Mouse (Mus musculus) embryonic facial prominence, embryonic 12.5 days (tissue): ENCODE results near the gene Ror2. TPM values are rescaled to one million over a fixed set of nuclear protein-coding genes. Genes with fewer than 3 reads are reported as not detected.

ENCODE experiments used
- ATAC-seq: fragments of 200-750 bp; cut with Nextera tagmentation; 2 replicates; pipeline ENCODE4 v1.8.0; 2017; ENCODE audit not compliant: insufficient number of reproducible peaks, insufficient read depth, low FRiP score, low TSS enrichment
- H3K27ac ChIP-seq: fragments of 300-500 bp; sonication (generic); 2 replicates; pipeline ENCODE4 v1.5.1; 2016; ENCODE audit warnings: mild to moderate bottlenecking
- H3K27me3 ChIP-seq: fragments of 300-500 bp; sonication (generic); 2 replicates; pipeline ENCODE4 v1.6.1; 2016; ENCODE audit warnings: mild to moderate bottlenecking, moderate library complexity
- H3K36me3 ChIP-seq: fragments of 300-500 bp; sonication (generic); 2 replicates; pipeline ENCODE4 v1.6.1; 2016; ENCODE audit warnings: mild to moderate bottlenecking
- H3K4me1 ChIP-seq: fragments of 300-500 bp; sonication (generic); 2 replicates; pipeline ENCODE4 v1.6.1; 2016
- H3K4me2 ChIP-seq: fragments of 300-500 bp; sonication (generic); replicated peaks from 2 replicates; pipeline ENCODE4 v1.6.1; 2016; ENCODE audit warnings: mild to moderate bottlenecking, moderate library complexity
- H3K4me3 ChIP-seq: fragments of 300-500 bp; sonication (generic); 2 replicates; pipeline ENCODE4 v1.5.1; 2016; ENCODE audit warnings: mild to moderate bottlenecking
- H3K9ac ChIP-seq: fragments of 300-500 bp; sonication (generic); 2 replicates; pipeline ENCODE4 v1.6.1; 2016; ENCODE audit warnings: mild to moderate bottlenecking, moderate library complexity
- H3K9me3 ChIP-seq: fragments of 300-500 bp; sonication (generic); 2 replicates; pipeline ENCODE4 v1.6.1; 2016; ENCODE audit warnings: mild to moderate bottlenecking, moderate library complexity
- WGBS: fragments of 180-500 bp; shearing (Covaris S2); methylation state at CpG from one replicate; pipeline ENCODE4 v1.1.7; 2016; 5-methylcytosine and 5-hydroxymethylcytosine counted together
- polyA plus RNA-seq: library from polyadenylated mRNA; unstranded; fragments of >200 nt; fragmentation: Nextera tagmentation; extraction: Ambion mirVana; gene quantifications from 2 replicates; pipeline ENCODE4 v1.2.1, GENCODE M21; 2016

The Ror2 gene
- polyA plus RNA-seq, 1 experiment from 2014 or later = 42.0 TPM

DNA sequence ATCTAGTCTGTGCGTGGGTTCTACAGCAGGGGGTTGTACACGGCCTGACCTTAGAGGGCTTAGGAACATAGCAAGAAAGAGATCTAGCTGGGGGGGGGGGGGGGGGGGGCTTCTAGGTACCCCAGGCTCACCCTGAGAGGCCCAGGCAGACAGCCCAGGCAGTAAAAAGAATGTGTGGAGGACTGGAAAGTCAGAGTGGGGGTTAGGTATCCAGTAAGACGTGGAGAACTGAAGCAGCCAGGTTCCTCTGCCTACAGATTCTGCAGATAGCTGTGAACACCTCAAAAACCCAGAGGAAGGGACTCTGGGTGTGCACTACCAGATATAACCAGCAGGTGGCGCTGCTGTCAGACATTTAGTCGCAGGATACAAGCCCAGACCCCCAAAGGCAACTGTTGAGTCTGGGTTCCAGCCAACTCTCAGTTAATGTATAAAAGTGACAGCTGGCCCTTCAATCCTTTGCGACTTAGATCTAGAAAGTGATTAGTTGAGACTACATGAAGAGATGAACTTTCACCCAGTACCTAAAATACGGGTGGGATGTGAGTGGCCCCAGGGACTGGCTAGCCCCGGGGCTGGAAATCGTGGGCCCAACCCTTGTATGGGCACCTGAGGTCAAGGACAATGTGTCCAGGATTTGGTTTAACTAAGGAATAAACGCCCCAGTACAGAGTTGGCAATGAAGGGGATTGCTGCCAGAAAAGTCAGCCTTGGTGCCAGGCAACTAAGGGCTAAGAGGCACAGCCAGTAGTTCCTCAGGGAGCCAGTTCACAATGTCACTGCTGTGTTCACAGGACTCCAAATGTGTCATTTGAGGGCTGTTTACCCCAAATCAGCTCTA, 166.1 kb downstream of the Ror2 start:
- no peak for ATAC-seq
- no peak overlapping the region for H3K4me3 ChIP-seq
- 28% methylated on average over 10 of the region's 10 CpGs for WGBS
- H3K4me1 ChIP-seq = peaks cover 18% of the 10 kb centered on the region
- no peaks in the 10 kb centered on the region for H3K9me3 ChIP-seq
- H3K27me3 ChIP-seq = no peaks in the 10 kb centered on the region
- no peak overlapping the region for H3K9ac ChIP-seq
- peaks cover 29% of the 10 kb centered on the region for H3K36me3 ChIP-seq
- H3K4me2 ChIP-seq = no peak overlapping the region
- H3K27ac ChIP-seq = no peak overlapping the region

DNA sequence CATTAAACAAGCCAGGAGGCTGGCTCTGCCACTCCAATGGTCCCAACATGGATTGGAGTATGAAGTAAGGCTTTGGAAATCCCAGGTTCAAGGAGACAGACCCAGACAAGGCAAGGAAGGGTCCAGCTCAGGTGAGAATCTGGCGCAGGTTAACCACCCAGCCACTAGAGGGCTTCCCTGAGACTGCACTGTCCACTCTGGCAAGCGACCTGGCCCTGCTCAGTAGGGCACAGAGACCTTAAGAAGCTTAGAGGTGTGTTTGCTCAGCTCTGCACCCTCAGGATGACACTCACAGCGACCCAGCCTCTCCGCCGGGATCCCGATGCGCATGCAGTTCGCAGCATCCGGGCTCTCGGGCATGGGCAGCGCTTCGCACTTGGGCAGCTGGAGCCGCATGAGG, 167.5 kb downstream of the Ror2 start:
- H3K4me2 ChIP-seq = no peak overlapping the region
- peaks cover 29% of the 10 kb centered on the region for H3K36me3 ChIP-seq
- no peak overlapping the region for H3K4me3 ChIP-seq
- no peak overlapping the region for H3K9ac ChIP-seq
- peaks cover 18% of the 10 kb centered on the region for H3K4me1 ChIP-seq
- no peaks in the 10 kb centered on the region for H3K9me3 ChIP-seq
- H3K27me3 ChIP-seq = no peaks in the 10 kb centered on the region
- no peak for ATAC-seq
- WGBS = 83% methylated on average over 13 of the region's 13 CpGs
- H3K27ac ChIP-seq = no peak overlapping the region

DNA sequence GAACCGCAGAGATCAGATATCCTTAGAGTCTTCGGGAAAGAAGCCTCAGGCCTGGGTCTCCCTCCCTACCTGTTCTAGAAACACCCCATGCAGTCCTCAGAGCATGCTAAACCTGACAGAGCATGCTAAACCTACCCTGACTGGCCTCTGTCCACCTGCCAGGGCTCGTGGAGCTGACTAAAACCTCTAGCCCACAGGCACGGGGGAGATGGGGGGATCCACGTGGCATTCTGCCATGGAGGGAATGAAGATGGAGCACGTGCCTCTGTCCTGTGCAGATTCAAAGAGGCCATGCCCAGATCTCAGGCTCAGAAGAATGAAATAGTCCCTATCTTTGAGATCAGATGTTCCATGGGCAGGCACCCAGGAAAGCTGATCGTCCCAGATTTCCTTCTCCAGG, 168.0 kb downstream of the Ror2 start:
- H3K9ac ChIP-seq = no peak overlapping the region
- no peaks in the 10 kb centered on the region for H3K27me3 ChIP-seq
- WGBS = 92% methylated on average over 7 of the region's 7 CpGs
- H3K27ac ChIP-seq = no peak overlapping the region
- H3K36me3 ChIP-seq = peaks cover 30% of the 10 kb centered on the region
- no peak for ATAC-seq
- H3K4me1 ChIP-seq = peaks cover 18% of the 10 kb centered on the region
- no peak overlapping the region for H3K4me2 ChIP-seq
- H3K4me3 ChIP-seq = no peak overlapping the region
- H3K9me3 ChIP-seq = no peaks in the 10 kb centered on the region

DNA sequence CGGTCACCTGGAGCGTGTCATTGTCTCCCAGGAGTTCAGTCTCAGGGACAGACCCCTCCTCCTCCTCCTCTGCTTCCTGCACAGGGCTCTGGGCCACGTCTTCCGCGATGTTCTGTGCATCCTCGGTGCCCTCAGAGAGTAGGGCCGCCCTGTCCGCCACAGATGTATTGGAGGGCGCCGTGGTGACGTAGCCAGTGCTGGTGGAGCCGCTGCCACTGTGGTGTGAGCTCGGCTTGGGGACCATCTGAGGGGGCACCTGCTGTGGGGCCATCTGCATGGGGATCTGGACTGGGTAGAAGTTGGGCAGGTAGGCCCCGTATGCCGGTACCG, 175.7 kb downstream of the Ror2 start:
- ATAC-seq = 0 out of 2 replicates have a peak, but pooled peaks have one; percentile 1
- no peak overlapping the region for H3K4me2 ChIP-seq
- H3K27me3 ChIP-seq = no peaks in the 10 kb centered on the region
- no peak overlapping the region for H3K9ac ChIP-seq
- no peaks in the 10 kb centered on the region for H3K9me3 ChIP-seq
- H3K4me1 ChIP-seq = no peaks in the 10 kb centered on the region
- WGBS = 87% methylated on average over 16 of the region's 16 CpGs
- H3K36me3 ChIP-seq = peaks cover 28% of the 10 kb centered on the region
- no peak overlapping the region for H3K27ac ChIP-seq
- no peak overlapping the region for H3K4me3 ChIP-seq

DNA sequence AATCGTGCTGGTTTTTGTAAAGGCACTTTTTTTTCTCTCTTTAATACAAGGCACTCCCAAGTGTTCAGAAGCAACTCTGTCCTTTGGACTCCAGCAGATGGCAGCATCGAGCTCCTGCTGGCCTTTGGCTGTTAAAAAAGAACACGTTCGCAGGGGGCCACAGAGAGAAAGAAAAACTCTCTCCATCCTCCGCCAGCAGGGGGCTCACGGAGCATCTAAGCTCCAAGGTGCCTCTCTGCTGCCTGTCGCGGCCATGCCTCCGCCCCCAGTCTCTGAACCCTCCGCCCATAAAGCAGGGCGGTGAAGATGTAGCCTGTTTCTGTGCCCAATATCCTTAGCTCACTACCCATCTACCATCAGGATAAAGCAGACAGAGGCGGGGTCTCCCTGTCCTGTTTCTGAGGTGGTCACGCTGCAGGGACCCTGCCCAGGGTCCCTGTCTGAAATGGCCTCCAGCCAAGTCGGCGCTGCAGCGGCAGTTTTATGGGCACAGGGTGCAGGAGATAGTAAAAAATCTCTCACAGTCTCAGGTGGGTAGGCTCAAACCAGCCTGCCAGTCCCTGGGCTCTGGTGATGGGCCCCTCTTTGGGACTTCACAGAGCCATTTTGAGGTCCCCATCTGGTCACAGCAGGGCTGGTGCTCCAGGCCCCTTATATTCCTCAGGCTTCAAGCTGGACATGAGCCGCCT, 176.2 kb downstream of the Ror2 start:
- no peaks in the 10 kb centered on the region for H3K4me1 ChIP-seq
- H3K36me3 ChIP-seq = peaks cover 28% of the 10 kb centered on the region
- no peak overlapping the region for H3K4me2 ChIP-seq
- 25% methylated on average over 17 of the region's 17 CpGs for WGBS
- H3K4me3 ChIP-seq = no peak overlapping the region
- 0 out of 2 replicates have a peak overlapping the region, but pooled peaks have one; percentile 18 for H3K27ac ChIP-seq
- no peaks in the 10 kb centered on the region for H3K27me3 ChIP-seq
- H3K9me3 ChIP-seq = no peaks in the 10 kb centered on the region
- H3K9ac ChIP-seq = no peak overlapping the region
- ATAC-seq = peak; percentile 71; the same call in 1 of the 2 replicates

DNA sequence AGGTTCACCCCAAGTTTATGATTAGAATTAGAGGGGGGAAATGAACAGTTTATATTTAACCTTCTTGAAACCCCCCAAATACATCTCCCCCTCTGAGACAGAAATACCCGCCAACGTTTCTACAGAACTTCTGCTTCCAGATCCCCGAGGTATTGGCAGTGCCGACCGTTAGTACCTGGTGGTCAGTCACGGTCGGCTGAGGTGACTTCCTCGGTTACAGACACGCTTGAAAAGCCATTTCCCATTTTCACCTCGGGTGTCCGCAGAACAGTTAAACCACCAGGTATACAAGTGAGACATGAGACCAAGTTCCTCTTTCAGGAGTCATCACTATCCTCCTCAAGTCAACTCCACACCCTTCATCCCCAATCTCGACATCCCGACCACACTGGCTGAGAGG, 179.2 kb downstream of the Ror2 start:
- H3K9me3 ChIP-seq = no peaks in the 10 kb centered on the region
- H3K4me2 ChIP-seq = no peak overlapping the region
- 85% methylated on average over 13 of the region's 13 CpGs for WGBS
- H3K27ac ChIP-seq = no peak overlapping the region
- no peaks in the 10 kb centered on the region for H3K4me1 ChIP-seq
- no peak overlapping the region for H3K9ac ChIP-seq
- H3K27me3 ChIP-seq = no peaks in the 10 kb centered on the region
- no peak for ATAC-seq
- H3K4me3 ChIP-seq = no peak overlapping the region
- H3K36me3 ChIP-seq = peaks cover 20% of the 10 kb centered on the region

DNA sequence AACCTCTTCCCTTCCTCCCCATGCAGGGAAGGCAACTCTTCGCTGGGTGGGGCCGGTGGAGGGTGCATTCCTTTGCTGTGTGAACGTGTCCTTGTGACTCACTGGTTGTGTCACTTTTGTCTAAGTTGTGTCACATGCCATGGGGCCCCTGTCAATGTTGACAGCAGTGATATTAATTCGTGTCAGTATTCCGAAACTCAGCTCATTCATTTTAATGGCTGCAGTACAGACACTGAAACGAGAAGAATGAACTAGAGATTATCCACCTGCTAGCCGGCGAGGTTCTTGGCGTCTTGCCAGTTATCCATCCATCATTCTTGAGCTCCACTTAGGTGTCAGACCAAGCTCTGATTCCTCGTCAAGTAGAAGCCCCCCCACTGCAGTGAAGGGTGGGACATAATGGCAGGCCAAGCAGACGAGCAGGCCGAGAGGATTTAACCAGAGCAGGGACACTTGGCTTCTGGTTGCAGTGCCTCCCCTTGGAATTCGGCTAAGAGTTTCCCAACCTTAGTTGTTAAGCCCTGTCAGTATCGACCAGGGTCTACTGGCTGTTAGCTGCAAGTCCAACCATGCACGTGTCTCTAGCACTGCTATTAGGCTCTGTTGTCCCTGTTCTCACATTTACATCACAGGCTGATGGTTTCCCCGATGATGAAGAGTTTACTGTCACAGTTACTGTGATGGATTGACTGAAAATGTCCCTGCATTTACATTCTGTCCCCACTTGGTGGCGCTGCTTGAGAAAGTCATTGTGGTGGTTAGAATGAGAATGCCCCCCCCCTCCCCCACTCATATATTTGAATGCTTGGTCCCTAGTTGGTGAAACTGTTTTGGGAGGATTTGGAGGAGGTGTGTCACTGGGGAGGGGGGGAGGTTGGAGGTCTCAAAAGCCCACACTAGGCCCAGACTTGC, 185.9 kb downstream of the Ror2 start:
- ATAC-seq = no peak
- WGBS = 61% methylated on average over 17 of the region's 17 CpGs
- H3K36me3 ChIP-seq = no peaks in the 10 kb centered on the region
- no peak overlapping the region for H3K4me3 ChIP-seq
- H3K27me3 ChIP-seq = peaks cover 6% of the 10 kb centered on the region; the same call in 1 of the 2 replicates
- H3K9me3 ChIP-seq = no peaks in the 10 kb centered on the region
- H3K4me2 ChIP-seq = no peak overlapping the region
- no peak overlapping the region for H3K9ac ChIP-seq
- H3K4me1 ChIP-seq = peaks cover 4% of the 10 kb centered on the region; the same call in 1 of the 2 replicates
- H3K27ac ChIP-seq = no peak overlapping the region

DNA sequence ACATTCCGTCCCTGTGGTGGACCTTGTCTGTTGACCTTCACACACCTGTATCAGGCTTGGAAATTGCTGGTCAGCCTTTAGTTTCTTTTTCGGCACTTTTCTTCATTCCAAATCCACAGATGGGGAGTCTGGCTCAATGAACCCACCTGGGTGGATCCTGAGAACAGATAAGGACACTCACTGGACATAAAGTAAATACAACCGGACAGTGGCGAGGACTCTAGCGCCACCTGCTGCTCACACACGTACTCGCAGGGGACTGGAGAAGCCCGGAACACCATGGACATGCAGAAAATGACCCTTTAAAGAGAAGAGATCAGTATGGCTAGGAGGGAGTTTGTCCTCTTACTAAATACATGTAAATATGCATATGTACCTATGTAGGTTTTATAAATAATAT, 189.3 kb downstream of the Ror2 start:
- Histone ChIP-seq H3K9me3 (no peaks in the 10 kb centered on the region), H3K27ac (no peak overlapping the region), H3K9ac (no peak overlapping the region), H3K27me3 (peaks cover 6% of the 10 kb centered on the region; the same call in 1 of the 2 replicates), H3K36me3 (no peaks in the 10 kb centered on the region), H3K4me3 (no peak overlapping the region), H3K4me2 (no peak overlapping the region), H3K4me1 (peaks cover 7% of the 10 kb centered on the region; the same call in 1 of the 2 replicates)
- no peak for ATAC-seq
- WGBS = 22% methylated on average over 8 of the region's 8 CpGs

DNA sequence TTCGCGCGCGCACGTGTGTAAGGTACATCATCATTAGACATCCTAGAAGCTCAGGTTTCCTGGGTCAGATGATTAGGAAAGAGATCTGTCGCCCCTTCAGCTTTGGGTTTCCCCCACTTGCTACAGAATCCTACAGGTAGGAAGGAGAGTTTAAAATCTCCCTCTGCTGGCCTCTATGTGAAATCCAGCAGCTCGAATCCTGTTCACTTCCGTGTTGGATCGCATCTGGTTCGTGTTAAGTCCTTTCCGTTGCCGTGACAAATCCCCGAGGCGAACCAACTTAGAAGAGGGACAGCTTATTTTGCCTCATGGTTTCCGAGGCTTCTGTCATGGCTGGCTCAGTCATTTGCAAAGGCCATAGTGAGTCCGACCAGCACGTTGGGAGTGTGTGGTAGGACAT, 190.7 kb downstream of the Ror2 start:
- Histone ChIP-seq H3K9me3 (no peaks in the 10 kb centered on the region), H3K9ac (no peak overlapping the region), H3K36me3 (no peaks in the 10 kb centered on the region), H3K27ac (no peak overlapping the region), H3K4me1 (peaks cover 3% of the 10 kb centered on the region; the same call in 1 of the 2 replicates), H3K4me3 (no peak overlapping the region), H3K27me3 (peaks cover 6% of the 10 kb centered on the region; the same call in 1 of the 2 replicates), H3K4me2 (no peak overlapping the region)
- 36% methylated on average over 17 of the region's 17 CpGs for WGBS
- ATAC-seq = no peak

DNA sequence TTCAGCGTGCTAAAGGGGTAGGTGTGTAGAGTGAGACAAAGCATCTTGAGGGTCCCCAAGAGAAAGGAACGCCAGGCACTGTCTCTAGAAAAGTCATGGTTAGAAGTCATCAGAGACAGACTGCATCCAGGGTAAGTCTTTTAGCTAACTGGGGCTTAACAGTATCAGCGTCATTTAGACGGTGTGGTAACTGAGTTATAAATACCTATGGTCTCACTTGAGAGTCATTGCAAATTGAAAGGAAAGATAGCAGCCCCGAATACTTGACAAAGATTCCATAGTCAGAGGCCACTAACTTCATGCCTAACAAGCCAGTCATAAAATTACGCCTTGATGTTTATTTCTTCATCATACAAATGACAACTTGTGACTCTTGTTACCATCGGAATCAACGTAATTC, 191.3 kb downstream of the Ror2 start:
- Histone ChIP-seq H3K4me2 (no peak overlapping the region), H3K9me3 (no peaks in the 10 kb centered on the region), H3K27me3 (peaks cover 6% of the 10 kb centered on the region; the same call in 1 of the 2 replicates), H3K9ac (no peak overlapping the region), H3K4me3 (no peak overlapping the region), H3K4me1 (peaks cover 3% of the 10 kb centered on the region; the same call in 1 of the 2 replicates), H3K27ac (no peak overlapping the region), H3K36me3 (no peaks in the 10 kb centered on the region)
- WGBS = 61% methylated on average over 8 of the region's 8 CpGs
- no peak for ATAC-seq

DNA sequence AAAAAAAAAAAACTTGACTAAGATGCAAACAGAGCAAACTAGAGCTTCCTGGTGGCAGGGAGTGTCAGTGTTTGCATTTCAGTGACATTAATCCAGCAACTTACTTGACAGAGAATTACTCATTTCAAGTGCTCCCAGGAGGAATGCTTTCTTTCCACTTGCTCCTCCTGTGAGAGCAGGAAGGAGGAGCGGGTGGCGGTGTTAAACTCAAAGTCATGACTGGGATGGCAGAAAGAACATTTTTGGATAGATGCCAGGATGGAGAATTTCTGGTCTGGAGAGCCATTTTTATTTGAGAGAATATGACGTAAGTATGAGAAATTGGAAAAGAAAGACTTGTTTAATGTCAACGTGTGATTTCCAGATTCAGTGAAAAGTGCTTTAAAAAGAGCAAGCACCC, 192.5 kb downstream of the Ror2 start:
- peaks cover 6% of the 10 kb centered on the region; the same call in 1 of the 2 replicates for H3K27me3 ChIP-seq
- no peaks in the 10 kb centered on the region for H3K9me3 ChIP-seq
- H3K4me3 ChIP-seq = no peak overlapping the region
- WGBS = 59% methylated on average over 4 of the region's 4 CpGs
- H3K4me1 ChIP-seq = peaks cover 7% of the 10 kb centered on the region
- no peak overlapping the region for H3K9ac ChIP-seq
- H3K36me3 ChIP-seq = no peaks in the 10 kb centered on the region
- no peak overlapping the region for H3K4me2 ChIP-seq
- no peak overlapping the region for H3K27ac ChIP-seq
- no peak for ATAC-seq
